In the genomic region with DNA sequence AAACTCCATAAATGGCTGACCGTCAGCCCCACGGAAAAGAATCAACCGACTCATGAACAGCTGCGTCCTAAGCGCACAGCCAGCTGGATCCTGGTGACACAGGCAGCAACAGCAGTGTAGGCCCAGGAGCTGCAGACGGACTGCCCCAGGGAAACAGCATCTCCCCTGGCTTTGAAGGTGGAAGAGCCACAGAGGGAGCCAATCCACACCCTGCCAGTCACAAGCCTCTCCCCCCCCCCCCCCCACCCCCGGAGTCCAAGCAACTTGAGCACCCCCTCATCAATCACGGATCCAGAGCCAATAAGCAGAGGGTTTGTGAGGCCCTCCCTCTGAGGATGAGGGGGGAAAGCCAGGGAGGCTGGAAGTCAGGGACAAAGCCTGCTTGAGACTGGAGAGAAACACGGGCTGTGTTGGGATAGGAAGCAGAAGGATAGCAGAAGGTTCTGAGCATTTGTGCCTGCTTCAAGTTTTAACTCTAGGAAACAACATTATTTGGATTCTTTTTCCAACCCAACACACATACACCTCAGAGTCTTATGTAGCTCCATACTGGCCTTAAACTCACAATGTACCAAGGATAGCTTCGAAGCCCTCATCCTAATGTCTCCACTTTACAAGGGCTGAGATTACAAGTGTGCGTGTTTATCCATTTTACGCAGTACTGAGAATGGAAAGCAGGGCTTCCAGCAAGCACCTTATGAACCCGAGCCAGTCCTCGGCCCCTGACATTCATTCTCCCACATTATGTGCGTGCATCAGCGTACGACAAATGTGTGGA, we compare ENCODE assay signal across 8 mouse cellular contexts. TPM values are rescaled to one million over a fixed set of nuclear protein-coding genes. Genes with fewer than 3 reads are reported as not detected.
A peak's percentile ranks its signal among the peaks of the same experiment; 100 is the strongest.
DNase-seq lines count a peak whose midpoint lies in the region; ATAC-seq and TF ChIP-seq lines count a peak whose summit lies in the region.

No protein-coding gene starts in this region.

- ATAC-seq in forebrain, embryonic 15.5 days (replicated peaks): peak; percentile 68

- no peak overlapping the region for H3ac ChIP-seq in myocyte (ENCODE audit: control insufficient read depth, insufficient read length)

- no peaks in the 10 kb centered on the region for H3K36me3 ChIP-seq in forebrain, embryonic 15.5 days
- no peaks in the 10 kb centered on the region for H3K36me3 ChIP-seq in hindbrain, embryonic 10.5 days
- no peaks in the 10 kb centered on the region for H3K36me3 ChIP-seq in myocyte (ENCODE audit: control insufficient read depth, insufficient read depth)

- H3K27ac ChIP-seq in forebrain, embryonic 15.5 days (replicated peaks): no peak overlapping the region
- peak overlapping the region; percentile 71 for H3K27ac ChIP-seq in hindbrain, embryonic 10.5 days

- H3K4me3 ChIP-seq in forebrain, embryonic 15.5 days: no peak overlapping the region
- no peak overlapping the region for H3K4me3 ChIP-seq in hindbrain, embryonic 10.5 days
- no peak overlapping the region for H3K4me3 ChIP-seq in myocyte

- no peaks in the 10 kb centered on the region for H3K27me3 ChIP-seq in forebrain, embryonic 15.5 days
- H3K27me3 ChIP-seq in hindbrain, embryonic 10.5 days (ENCODE audit: insufficient read depth, poor library complexity, severe bottlenecking): no peaks in the 10 kb centered on the region
- no peaks in the 10 kb centered on the region for H3K27me3 ChIP-seq in myocyte (ENCODE audit: control insufficient read depth, insufficient read depth, insufficient read length)

- no peak overlapping the region for H3K4me2 ChIP-seq in forebrain, embryonic 15.5 days (replicated peaks)
- no peak overlapping the region for H3K4me2 ChIP-seq in myocyte (ENCODE audit: low read depth)

- H3K9ac ChIP-seq in forebrain, embryonic 15.5 days (replicated peaks): no peak overlapping the region

- DNase-seq in embryo, embryonic 11.5 days (ENCODE audit: low read depth, low spot score): peak; percentile 46
- DNase-seq in hindbrain, embryonic 10.5 days (ENCODE audit: low spot score): peak; percentile 68
- no peak for DNase-seq in cerebellum, adult 9-10 months
- DNase-seq in spleen, adult 18-20 months: no peak
- DNase-seq in thymus, postnatal 25 days: no peak
- DNase-seq in layer of hippocampus, postnatal 25 days (ENCODE audit: extremely low spot score in 1 of 2, low spot score in 1 of 2): no peak

- 49% methylated on average over 17 of the region's 17 CpGs for WGBS in forebrain, embryonic 15.5 days
- WGBS in hindbrain, embryonic 10.5 days: 52% methylated on average over 17 of the region's 17 CpGs

- H3K4me1 ChIP-seq in forebrain, embryonic 15.5 days: no peaks in the 10 kb centered on the region
- H3K4me1 ChIP-seq in hindbrain, embryonic 10.5 days (replicated peaks): peaks cover 13% of the 10 kb centered on the region

- H3K79me2 ChIP-seq in myocyte (ENCODE audit: control insufficient read depth, insufficient read depth): no peaks in the 10 kb centered on the region

- no peak for TF ChIP-seq POLR2A in myocyte (IDR thresholded peaks at IDR 0.05; ENCODE audit: insufficient read length, low read depth)

- no peaks in the 10 kb centered on the region for H3K9me3 ChIP-seq in forebrain, embryonic 15.5 days
- H3K9me3 ChIP-seq in hindbrain, embryonic 10.5 days: no peaks in the 10 kb centered on the region

TF ChIP-seq in myocyte, 11 proteins besides CTCF, POLR2A, EP300 and RAD21:
- TF ChIP-seq CEBPB (IDR thresholded peaks at IDR 0.05; ENCODE audit: insufficient read depth, poor library complexity, severe bottlenecking) (no peak), MYOG (IDR thresholded peaks at IDR 0.05; ENCODE audit: control insufficient read depth in 1 of 3, insufficient read depth in 1 of 3, insufficient read length in 2 of 3, low read depth in 2 of 3) (peak in 1 of 3 experiments; percentile 55), MYOD1 (IDR thresholded peaks at IDR 0.05; ENCODE audit: control insufficient read depth in 1 of 3, insufficient read length in 2 of 3, low read depth in 2 of 3) (peak in 2 of 3 experiments; percentile 41 to 56)

RNA-seq across cellular contexts. Expression of a gene that starts 46.8 kb away (rescaled TPM):
- polyA plus RNA-seq in forebrain, embryonic 15.5 days (2015; fragmentation: Nextera tagmentation; extraction: Ambion mirVana): 0.31 and 0.70 TPM in 2 replicates
- polyA plus RNA-seq in hindbrain, embryonic 10.5 days (2016; fragmentation: Nextera tagmentation; extraction: Ambion mirVana): 0.16 and 0.31 TPM in 2 replicates
- polyA plus RNA-seq in myocyte (2012; fragmentation: generic; extraction: Trizol): not detected
- total RNA-seq in layer of hippocampus, postnatal 25 days (2021): under 1 TPM; 0.42 to 0.52 TPM

Comparison
In these comparisons a context has a peak if more than half of its experiments do, and no peak if none do; other contexts are left out.
1. DNase-seq: peak in embryo, embryonic 11.5 days (single experiment) and hindbrain, embryonic 10.5 days (single experiment); none in cerebellum, adult 9-10 months (single experiment), spleen, adult 18-20 months (0 of 2), thymus, postnatal 25 days (single experiment) and layer of hippocampus, postnatal 25 days (0 of 2).